Mouse (Mus musculus) cerebellum, adult 2 months (tissue): ENCODE results near the gene Fndc10.
"Not testable (repeated sequence)": the region's sequence is repeated elsewhere in the genome, so short reads cannot be mapped to it uniquely, and the experiment has no call there.

Experiments used
- CTCF ChIP-seq: fragments of 200-500 bp; IDR thresholded peaks from 2 replicates; pipeline ENCODE4 v1.5.1; 2011; ENCODE audit warnings: low read depth, mild to moderate bottlenecking, control low read depth, low read length, moderate library complexity, borderline replicate concordance; ENCODE audit not compliant: insufficient read depth
- POLR2A ChIP-seq: fragments of 200-500 bp; IDR thresholded peaks from 2 replicates; pipeline ENCODE4 v1.6.1; 2011; ENCODE audit warnings: low read length, control low read depth, borderline replicate concordance; ENCODE audit not compliant: insufficient read depth

- not testable (repeated sequence) for TF ChIP-seq CTCF, POLR2A
Measured at GRCm38 (mm10) chr4:155687764-155688163, 6.4 kb upstream of the Fndc10 start.
